Comparison of ENCODE assay signal across 23 mouse cellular contexts in the genomic region with DNA sequence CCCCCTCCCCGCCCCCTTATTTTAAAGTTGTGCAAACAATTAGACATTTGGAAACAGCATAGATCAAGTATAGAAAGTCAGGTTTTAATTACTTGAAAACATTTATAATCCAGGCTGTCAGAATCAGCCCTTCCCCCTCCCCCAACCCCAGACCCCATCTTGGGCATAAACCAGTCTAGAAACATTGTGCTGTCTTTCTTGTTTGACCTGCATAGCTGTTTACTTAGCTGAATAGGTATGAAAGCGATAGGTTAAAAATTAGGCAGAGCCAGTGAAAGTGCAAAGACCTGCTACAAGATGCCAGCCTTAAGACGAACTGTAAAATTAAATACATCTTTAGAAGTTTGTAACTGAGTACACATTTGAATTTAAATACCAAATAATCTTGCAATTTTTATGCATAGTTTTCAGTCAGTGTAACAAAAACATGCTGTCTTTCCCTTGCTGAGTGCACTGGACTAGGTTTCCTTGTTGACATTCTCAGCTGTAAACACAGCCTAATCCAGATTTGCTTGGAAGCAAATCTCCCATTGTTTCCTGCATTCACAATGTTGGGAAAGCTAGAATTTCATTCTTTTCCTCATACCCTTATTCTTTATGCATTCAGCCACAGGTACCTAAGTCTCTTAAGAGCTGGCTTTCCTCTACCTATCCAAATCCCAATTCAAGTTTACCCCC.
"Had no signal": no experiment of that assay in that cellular context is flagged by ENCODE, and none has a peak within 500 bp of the region (broad histone marks: within the 10 kb centered on the region; RNA-seq: fewer than 3 reads in every experiment).

No protein-coding gene starts in this region.

- H3K9ac ChIP-seq: limb, embryonic 13.5 days; liver, embryonic 12.5 days; liver, embryonic 15.5 days; midbrain, embryonic 12.5 days; neural tube, embryonic 13.5 days had no signal

- ATAC-seq: intestine, embryonic 16.5 days; liver, embryonic 12.5 days; midbrain, embryonic 16.5 days had no signal

- H3K27ac ChIP-seq: left cerebral cortex, adult 2 months; limb, embryonic 13.5 days; liver, embryonic 12.5 days; liver, embryonic 15.5 days; midbrain, embryonic 12.5 days; neural tube, embryonic 13.5 days had no signal

- H3K4me2 ChIP-seq: limb, embryonic 13.5 days; liver, embryonic 12.5 days; liver, embryonic 15.5 days; midbrain, embryonic 12.5 days; neural tube, embryonic 13.5 days had no signal

- H3K9me3 ChIP-seq: liver, embryonic 12.5 days; liver, embryonic 15.5 days; midbrain, embryonic 12.5 days; neural tube, embryonic 13.5 days had no signal

- H3K36me3 ChIP-seq: limb, embryonic 13.5 days; liver, embryonic 12.5 days; liver, embryonic 15.5 days; midbrain, embryonic 12.5 days; neural tube, embryonic 13.5 days had no signal

- H3K4me1 ChIP-seq: liver, embryonic 12.5 days; liver, embryonic 15.5 days; midbrain, embryonic 12.5 days; neural tube, embryonic 13.5 days had no signal

- H3K27me3 ChIP-seq: liver, embryonic 12.5 days; liver, embryonic 15.5 days; midbrain, embryonic 12.5 days; neural tube, embryonic 13.5 days had no signal

- DNase-seq: kidney, adult 18-20 months; kidney, adult 9 months; kidney, postnatal 10 days; kidney, postnatal 36 days; layer of hippocampus, postnatal 36 days; left cerebral cortex, postnatal 4 days; liver; lung, adult 18-20 months; lung, postnatal 10 days; lung, postnatal 36 days; retina, postnatal 1 day; right cerebral cortex, postnatal 25 days; spleen, adult 18-20 months; thymus, postnatal 4 days had no signal

- H3K4me3 ChIP-seq: left cerebral cortex, adult 2 months; limb, embryonic 13.5 days; liver, embryonic 12.5 days; liver, embryonic 15.5 days; midbrain, embryonic 12.5 days; myocyte; neural tube, embryonic 13.5 days had no signal
